Mouse (Mus musculus): ENCODE measurements around the gene Fbln5. TPM values are rescaled to one million over a fixed set of nuclear protein-coding genes. Genes with fewer than 3 reads are reported as not detected.

The Fbln5 gene
- total RNA-seq (2021), result 10 to 100 TPM; 67.9 to 72.8 TPM
- long read RNA-seq, experiment 1, full-length matches to known transcripts, result 59 of 84 reads
- long read RNA-seq, experiment 1, partial matches to known transcripts, result 19 of 84 reads
- long read RNA-seq, experiment 1, other reads (novel, unspliced or antisense), result 6 of 84 reads
- long read RNA-seq, experiment 2, full-length matches to known transcripts, result 17 of 21 reads
- long read RNA-seq, experiment 2, partial matches to known transcripts, result 1 of 21 reads
- long read RNA-seq, experiment 2, other reads (novel, unspliced or antisense), result 3 of 21 reads

GRCm38 (mm10) chr12:101818608-101819370, at the start of gene Fbln5:
Fbln5 (minus strand) TSS chr12:101819055.
- peak; percentile 59 to 63 for DNase-seq

- DNase-seq, result no peak
Measured at GRCm38 (mm10) chr12:101862286-101862964, 43.6 kb upstream of the Fbln5 start.

- no peak for DNase-seq
Measured at GRCm38 (mm10) chr12:101860256-101860655, 41.4 kb upstream of the Fbln5 start.

GRCm38 (mm10) chr12:101858011-101858410, 39.2 kb upstream of the Fbln5 start:
- DNase-seq, result peak in 1 of 2 experiments; percentile 13

- no peak for DNase-seq
Measured at GRCm38 (mm10) chr12:101854336-101854735, 35.5 kb upstream of the Fbln5 start.

GRCm38 (mm10) chr12:101851846-101852564, 33.1 kb upstream of the Fbln5 start:
- peak in 1 of 2 experiments; percentile 27 for DNase-seq

- no peak for DNase-seq
Measured at GRCm38 (mm10) chr12:101851314-101851713, 32.5 kb upstream of the Fbln5 start.

GRCm38 (mm10) chr12:101836546-101837274, 17.9 kb upstream of the Fbln5 start:
- no peak for DNase-seq

- no peak for DNase-seq
Measured at GRCm38 (mm10) chr12:101834715-101835114, 15.9 kb upstream of the Fbln5 start.

- no peak for DNase-seq
Measured at GRCm38 (mm10) chr12:101833776-101834175, 14.9 kb upstream of the Fbln5 start.

GRCm38 (mm10) chr12:101833115-101833506, 14.3 kb upstream of the Fbln5 start:
- DNase-seq, result no peak

GRCm38 (mm10) chr12:101832179-101833114, 13.6 kb upstream of the Fbln5 start:
- no peak for DNase-seq

GRCm38 (mm10) chr12:101831221-101831620, 12.4 kb upstream of the Fbln5 start:
- DNase-seq, result peak in 1 of 2 experiments; percentile 28

GRCm38 (mm10) chr12:101823161-101823560, 4.3 kb upstream of the Fbln5 start:
- DNase-seq, result no peak

- no peak for DNase-seq
Measured at GRCm38 (mm10) chr12:101821596-101821995, 2.7 kb upstream of the Fbln5 start.

- no peak for DNase-seq
Measured at GRCm38 (mm10) chr12:101819570-101819969, 715 bp upstream of the Fbln5 start.

GRCm38 (mm10) chr12:101818246-101818607, 628 bp downstream of the Fbln5 start:
- DNase-seq, result no peak

- DNase-seq, result no peak
Measured at GRCm38 (mm10) chr12:101816810-101817209, 2.0 kb downstream of the Fbln5 start.

GRCm38 (mm10) chr12:101815796-101816195, 3.1 kb downstream of the Fbln5 start:
- no peak for DNase-seq

GRCm38 (mm10) chr12:101814423-101814822, 4.4 kb downstream of the Fbln5 start:
- DNase-seq, result no peak

Measured in adrenal gland, postnatal 36 days (tissue).